In the genomic region with DNA sequence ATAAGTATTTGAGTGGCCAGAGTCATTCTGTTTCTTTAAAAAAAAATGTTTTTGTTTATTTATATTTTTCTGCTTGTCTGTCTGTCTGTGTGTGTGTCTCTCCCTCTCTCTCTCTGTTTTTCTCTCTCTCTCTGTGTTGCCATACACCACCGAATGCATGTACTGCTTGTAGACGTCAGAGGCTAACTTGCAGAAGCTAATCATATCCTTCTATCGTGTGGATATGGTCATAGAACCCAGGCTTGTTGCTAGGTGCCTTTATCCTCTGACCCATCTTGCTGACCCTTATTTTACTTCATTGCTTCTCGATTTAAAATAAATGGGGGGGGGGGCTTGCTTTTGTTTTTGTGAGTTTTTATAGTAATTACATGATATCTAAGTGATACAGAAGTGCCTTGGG, we compare ENCODE assay signal across 28 mouse cellular contexts. TPM values are rescaled to one million over a fixed set of nuclear protein-coding genes. Genes with fewer than 3 reads are reported as not detected.
DNase-seq lines count a peak whose midpoint lies in the region; ATAC-seq lines count a peak whose summit lies in the region.
"Had no signal": no experiment of that assay in that cellular context is flagged by ENCODE, and none has a peak within 500 bp of the region (broad histone marks: within the 10 kb centered on the region; RNA-seq: fewer than 3 reads in every experiment).

No protein-coding gene starts in this region.

- H3K27me3 ChIP-seq in heart, embryonic 14.5 days (ENCODE audit: control insufficient read depth, insufficient read depth, low read length), result no peaks in the 10 kb centered on the region
- H3K27me3 ChIP-seq in midbrain, embryonic 10.5 days (ENCODE audit: low read depth, poor library complexity, severe bottlenecking), result peaks cover 78% of the 10 kb centered on the region
- no peaks in the 10 kb centered on the region; the same call in 1 of the 2 replicates for H3K27me3 ChIP-seq in midbrain, embryonic 16.5 days (ENCODE audit: control insufficient read depth, insufficient read depth, low read depth, low read length)
- H3K27me3 ChIP-seq: liver, embryonic 12.5 days; Patski; stomach, embryonic 15.5 days had no signal

- H3K9me3 ChIP-seq in heart, embryonic 14.5 days (ENCODE audit: control insufficient read depth, low read length), result no peaks in the 10 kb centered on the region
- H3K9me3 ChIP-seq in midbrain, embryonic 10.5 days (replicated peaks), result no peaks in the 10 kb centered on the region
- H3K9me3 ChIP-seq in midbrain, embryonic 16.5 days (replicated peaks; ENCODE audit: control insufficient read depth, low read length, poor library complexity, severe bottlenecking), result no peaks in the 10 kb centered on the region
- H3K9me3 ChIP-seq: liver, embryonic 12.5 days; stomach, embryonic 15.5 days had no signal

- H3K4me3 ChIP-seq in heart, embryonic 14.5 days (ENCODE audit: control insufficient read depth in 1 of 2, insufficient read depth in 1 of 2, low read depth in 1 of 2, low read length in 2 of 2), result no peak overlapping the region
- H3K4me3 ChIP-seq in midbrain, embryonic 10.5 days, result no peak overlapping the region
- no peak overlapping the region for H3K4me3 ChIP-seq in midbrain, embryonic 16.5 days (ENCODE audit: low read depth, low read length)
- H3K4me3 ChIP-seq: liver, embryonic 12.5 days; stomach, embryonic 15.5 days had no signal

- DNase-seq in heart, adult 11 months, result peak; percentile 12
- no peak for DNase-seq in heart, adult 18-20 months
- DNase-seq in heart, postnatal 14 days, result no peak
- no peak for DNase-seq in midbrain, embryonic 10.5 days (ENCODE audit: low spot score)
- DNase-seq in right cerebral cortex, postnatal 4 days, result no peak
- DNase-seq: adrenal gland, postnatal 10 days; cerebellum, adult 9-10 months; cerebellum, postnatal 36 days; forebrain, postnatal 0 days; kidney, adult 9 months; kidney, postnatal 10 days; layer of hippocampus, postnatal 36 days; left cerebral cortex, postnatal 4 days; liver, postnatal 0 days; lung, postnatal 36 days; right cerebral cortex, postnatal 14 days had no signal

- H3K9ac ChIP-seq in heart, embryonic 14.5 days (ENCODE audit: low read length), result peak overlapping the region; percentile 21; the same call in 1 of the 2 replicates
- H3K9ac ChIP-seq in midbrain, embryonic 16.5 days (ENCODE audit: low read depth, low read length), result no peak overlapping the region
- H3K9ac ChIP-seq: forebrain, postnatal 0 days; liver, embryonic 12.5 days; liver, postnatal 0 days; stomach, embryonic 15.5 days had no signal

- H3K36me3 ChIP-seq in heart, embryonic 14.5 days (ENCODE audit: control insufficient read depth, insufficient read depth, low read length), result no peaks in the 10 kb centered on the region
- no peaks in the 10 kb centered on the region for H3K36me3 ChIP-seq in midbrain, embryonic 10.5 days
- H3K36me3 ChIP-seq in midbrain, embryonic 16.5 days (ENCODE audit: control insufficient read depth, insufficient read depth, low read length), result no peaks in the 10 kb centered on the region
- H3K36me3 ChIP-seq: liver, embryonic 12.5 days; stomach, embryonic 15.5 days had no signal

- H3K27ac ChIP-seq in heart, embryonic 14.5 days (replicated peaks in 1 of 2; ENCODE audit: control insufficient read depth in 1 of 2, insufficient read depth in 1 of 2, low read depth in 2 of 2, low read length in 2 of 2), result peak overlapping the region in 1 of 2 experiments; percentile 91; a peak in 2 of 4 replicates
- 0 out of 2 replicates have a peak overlapping the region, but pooled peaks have one; percentile 64 for H3K27ac ChIP-seq in midbrain, embryonic 10.5 days (replicated peaks)
- no peak overlapping the region for H3K27ac ChIP-seq in midbrain, embryonic 16.5 days (ENCODE audit: low read length)
- H3K27ac ChIP-seq: hindbrain, postnatal 0 days; liver, embryonic 12.5 days; stomach, embryonic 15.5 days had no signal

- no peak for ATAC-seq in heart, embryonic 14.5 days (ENCODE audit: insufficient number of reproducible peaks, insufficient read depth, low FRiP score, low read depth)
- no peak for ATAC-seq in midbrain, embryonic 16.5 days
- ATAC-seq: forebrain, postnatal 0 days; hindbrain, postnatal 0 days; intestine, postnatal 0 days; liver, embryonic 12.5 days; liver, postnatal 0 days; Patski had no signal

- no peak overlapping the region for H3K4me2 ChIP-seq in heart, embryonic 14.5 days (ENCODE audit: low read length)
- H3K4me2 ChIP-seq in midbrain, embryonic 16.5 days (ENCODE audit: low read length), result no peak overlapping the region
- H3K4me2 ChIP-seq: liver, embryonic 12.5 days; stomach, embryonic 15.5 days had no signal

- 52% methylated on average over 4 of the region's 4 CpGs for WGBS in heart, embryonic 14.5 days
- 43% methylated on average over 4 of the region's 4 CpGs for WGBS in midbrain, embryonic 10.5 days
- 15% methylated on average over 4 of the region's 4 CpGs for WGBS in midbrain, embryonic 16.5 days

- H3K4me1 ChIP-seq in heart, embryonic 14.5 days (ENCODE audit: control insufficient read depth in 2 of 2, insufficient read depth in 2 of 2, low read length in 2 of 2), result peaks cover 23 to 73% of the 10 kb centered on the region in 2 experiments
- H3K4me1 ChIP-seq in midbrain, embryonic 10.5 days, result peaks cover 46% of the 10 kb centered on the region
- peaks cover 13% of the 10 kb centered on the region for H3K4me1 ChIP-seq in midbrain, embryonic 16.5 days (ENCODE audit: control insufficient read depth, insufficient read depth, low read length)
- H3K4me1 ChIP-seq: liver, embryonic 12.5 days had no signal

- intact Hi-C loops in heart, postnatal 14 days (cut with DNase I), result no loop called here

RNA-seq across cellular contexts. Expression of a gene that starts 47.6 kb away (rescaled TPM):
- total RNA-seq in heart, adult 18-20 months (2021), result not detected
- polyA plus RNA-seq in heart, embryonic 14.5 days (2014; fragmentation: Nextera tagmentation; extraction: Ambion mirVana), result 0.57 and 0.59 TPM in 2 replicates
- not detected for total RNA-seq in heart, postnatal 14 days (2021)
- 2.7 and 3.9 TPM in 2 replicates for polyA plus RNA-seq in midbrain, embryonic 10.5 days (2016; fragmentation: Nextera tagmentation; extraction: Ambion mirVana)
- 11.6 and 12.1 TPM in 2 replicates for polyA plus RNA-seq in midbrain, embryonic 16.5 days (2015; fragmentation: Nextera tagmentation; extraction: Ambion mirVana)
- total RNA-seq: gastrocnemius, adult 8-10 months; megakaryocyte, adult 5-6 weeks; MEL; monocyte, adult 5-6 weeks had no signal
- polyA plus RNA-seq: large intestine, adult 2 months; liver, embryonic 12.5 days; liver, postnatal 0 days had no signal

RNA-seq across cellular contexts. Expression of a gene that starts 52.9 kb away (rescaled TPM):
- total RNA-seq in heart, adult 18-20 months (2021), result 100 to 1,000 TPM; 115 to 127 TPM
- 50.9 and 54.3 TPM in 2 replicates for polyA plus RNA-seq in heart, embryonic 14.5 days (2014; fragmentation: Nextera tagmentation; extraction: Ambion mirVana)
- total RNA-seq in heart, postnatal 14 days (2021), result 100 to 1,000 TPM; 159 to 170 TPM
- 5.9 and 13.3 TPM in 2 replicates for polyA plus RNA-seq in midbrain, embryonic 10.5 days (2016; fragmentation: Nextera tagmentation; extraction: Ambion mirVana)
- polyA plus RNA-seq in midbrain, embryonic 16.5 days (2015; fragmentation: Nextera tagmentation; extraction: Ambion mirVana), result 25.8 and 26.6 TPM in 2 replicates
